Mouse (Mus musculus): Measurements from ENCODE around the gene Prkcg. TPM values are rescaled to one million over a fixed set of nuclear protein-coding genes. Genes with fewer than 3 reads are reported as not detected.
"Not testable (repeated sequence)": the region's sequence is repeated elsewhere in the genome, so short reads cannot be mapped to it uniquely, and the experiment has no call there.

The Prkcg gene
- polyA plus RNA-seq, 1 experiment, result 148 TPM

DNA sequence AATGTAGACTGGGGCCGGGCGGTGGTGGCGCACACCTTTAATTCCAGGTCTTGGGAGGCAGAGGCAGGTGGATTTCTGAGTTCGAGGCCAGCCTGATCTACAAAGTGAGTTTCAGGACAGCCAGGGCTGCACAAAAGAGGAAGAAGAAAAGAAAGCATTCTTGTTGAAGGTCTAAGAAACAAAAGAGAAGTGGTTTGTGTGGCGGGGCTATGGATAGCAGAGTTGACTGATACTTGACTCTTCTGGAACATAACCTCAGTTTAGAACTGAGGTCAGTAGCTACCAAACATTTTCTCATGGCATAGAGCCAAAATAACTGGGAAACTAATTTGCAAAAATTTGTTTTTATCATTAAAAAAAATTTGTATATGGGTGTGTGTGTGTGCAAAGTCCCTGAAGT is 2.9 kb upstream of the Prkcg start:
- no peak overlapping the region for H3K27ac ChIP-seq (ENCODE audit: insufficient read depth, low read length)
- no peak overlapping the region for H3K4me3 ChIP-seq (ENCODE audit: insufficient read depth, low read length)
- peaks cover 6% of the 10 kb centered on the region; the same call in 1 of the 2 replicates for H3K4me1 ChIP-seq (ENCODE audit: control insufficient read depth, insufficient read depth, low read length)
- TF ChIP-seq POLR2A (IDR thresholded peaks at IDR 0.05; ENCODE audit: extremely low read depth, insufficient read depth, low read length) (no peak), CTCF (IDR thresholded peaks at IDR 0.05; ENCODE audit: extremely low read depth, insufficient read depth, low read length) (no peak)

GRCm38 (mm10) chr7:3287186-3287585 is 1.8 kb upstream of the Prkcg start:
- Histone ChIP-seq H3K4me1 (ENCODE audit: control insufficient read depth, insufficient read depth, low read length) (peaks cover 3% of the 10 kb centered on the region; the same call in 1 of the 2 replicates), H3K4me3 (ENCODE audit: insufficient read depth, low read length) (no peak overlapping the region)
- TF ChIP-seq POLR2A (IDR thresholded peaks at IDR 0.05; ENCODE audit: extremely low read depth, insufficient read depth, low read length) (no peak), CTCF (IDR thresholded peaks at IDR 0.05; ENCODE audit: extremely low read depth, insufficient read depth, low read length) (no peak)

GRCm38 (mm10) chr7:3290257-3291033 is 1.5 kb downstream of the Prkcg start:
- peak overlapping the region; percentile 74 for H3K4me3 ChIP-seq (ENCODE audit: insufficient read depth, low read length)

More at GRCm38 (mm10) chr7:3287186-3287585, 1.8 kb upstream of the Prkcg start:
- H3K27ac ChIP-seq (ENCODE audit: insufficient read depth, low read length), result no peak overlapping the region

DNA sequence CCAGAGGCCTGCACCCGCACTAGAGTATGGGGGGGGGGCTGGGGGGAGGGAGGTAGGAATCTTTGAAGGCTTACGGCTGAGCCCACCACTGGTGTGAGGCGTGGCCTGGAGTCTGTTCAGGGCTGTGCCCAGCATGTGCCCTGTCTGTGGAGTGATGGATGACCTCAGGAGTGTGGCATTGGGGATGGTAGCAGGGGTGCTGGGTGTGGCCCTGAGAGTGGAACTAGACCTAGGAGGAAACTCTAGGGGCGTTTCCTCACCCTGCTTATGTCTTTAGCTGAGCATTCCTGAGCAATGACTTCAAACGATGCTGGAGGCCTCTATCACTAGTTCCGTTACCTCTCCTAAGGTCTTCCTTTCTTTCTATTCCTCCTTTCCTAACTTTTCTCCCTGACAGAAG is 2.2 kb downstream of the Prkcg start:
- no peak for TF ChIP-seq CTCF (IDR thresholded peaks at IDR 0.05; ENCODE audit: extremely low read depth, insufficient read depth, low read length)
- no peak for TF ChIP-seq POLR2A (IDR thresholded peaks at IDR 0.05; ENCODE audit: extremely low read depth, insufficient read depth, low read length)
- H3K27ac ChIP-seq (ENCODE audit: insufficient read depth, low read length), result no peak overlapping the region
- peaks cover 3% of the 10 kb centered on the region; the same call in 1 of the 2 replicates for H3K4me1 ChIP-seq (ENCODE audit: control insufficient read depth, insufficient read depth, low read length)

More at GRCm38 (mm10) chr7:3290257-3291033, 1.5 kb downstream of the Prkcg start:
- Histone ChIP-seq H3K4me1 (ENCODE audit: control insufficient read depth, insufficient read depth, low read length) (peaks cover 3% of the 10 kb centered on the region; the same call in 1 of the 2 replicates), H3K27ac (ENCODE audit: insufficient read depth, low read length) (peak overlapping the region; percentile 86)
- TF ChIP-seq POLR2A (IDR thresholded peaks at IDR 0.05; ENCODE audit: extremely low read depth, insufficient read depth, low read length), result peak; percentile 33; the same call in 1 of the 2 replicates
- no peak for TF ChIP-seq CTCF (IDR thresholded peaks at IDR 0.05; ENCODE audit: extremely low read depth, insufficient read depth, low read length)

GRCm38 (mm10) chr7:3291764-3292163 is 2.8 kb downstream of the Prkcg start:
- Histone ChIP-seq H3K27ac (ENCODE audit: insufficient read depth, low read length) (no peak overlapping the region), H3K4me3 (ENCODE audit: insufficient read depth, low read length) (no peak overlapping the region), H3K4me1 (ENCODE audit: control insufficient read depth, insufficient read depth, low read length) (peaks cover 3% of the 10 kb centered on the region; the same call in 1 of the 2 replicates)
- TF ChIP-seq POLR2A (IDR thresholded peaks at IDR 0.05; ENCODE audit: extremely low read depth, insufficient read depth, low read length), result no peak
- no peak for TF ChIP-seq CTCF (IDR thresholded peaks at IDR 0.05; ENCODE audit: extremely low read depth, insufficient read depth, low read length)

More for the DNA sequence above, 2.2 kb downstream of the Prkcg start:
- peak overlapping the region; percentile 5 for H3K4me3 ChIP-seq (ENCODE audit: insufficient read depth, low read length)

DNA sequence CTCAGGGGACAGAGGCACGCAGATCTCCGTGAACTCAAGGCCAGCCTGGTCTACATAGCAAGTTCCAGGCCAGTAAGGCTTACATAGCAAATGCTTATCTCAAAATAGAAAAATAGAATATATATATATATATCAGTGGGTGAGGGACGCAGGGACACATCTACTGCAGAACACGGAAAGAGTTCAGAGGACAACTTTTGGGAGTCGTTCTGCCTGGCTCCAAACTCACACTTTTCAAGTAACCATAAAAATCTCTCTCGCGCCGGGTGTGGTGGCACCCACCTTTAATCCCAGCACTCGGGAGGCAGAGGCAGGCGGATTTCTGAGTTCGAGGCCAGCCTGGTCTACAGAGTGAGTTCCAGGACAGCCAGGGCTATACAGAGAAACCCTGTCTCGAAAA is 3.3 kb downstream of the Prkcg start:
- H3K27ac ChIP-seq (ENCODE audit: insufficient read depth, low read length); H3K4me1 ChIP-seq (ENCODE audit: control insufficient read depth, insufficient read depth, low read length); H3K4me3 ChIP-seq (ENCODE audit: insufficient read depth, low read length): not testable (repeated sequence)

- H3K4me3 ChIP-seq (ENCODE audit: insufficient read depth, low read length), result 0 out of 2 replicates have a peak overlapping the region, but pooled peaks have one; percentile 4
- H3K27ac ChIP-seq (ENCODE audit: insufficient read depth, low read length), result no peak overlapping the region
- TF ChIP-seq CTCF (IDR thresholded peaks at IDR 0.05; ENCODE audit: extremely low read depth, insufficient read depth, low read length), result no peak
- TF ChIP-seq POLR2A (IDR thresholded peaks at IDR 0.05; ENCODE audit: extremely low read depth, insufficient read depth, low read length), result no peak
- H3K4me1 ChIP-seq (ENCODE audit: control insufficient read depth, insufficient read depth, low read length), result peaks cover 5% of the 10 kb centered on the region; the same call in 1 of the 2 replicates
These were observed 3.8 kb downstream of the Prkcg start for GRCm38 (mm10) chr7:3292791-3293190.

DNA sequence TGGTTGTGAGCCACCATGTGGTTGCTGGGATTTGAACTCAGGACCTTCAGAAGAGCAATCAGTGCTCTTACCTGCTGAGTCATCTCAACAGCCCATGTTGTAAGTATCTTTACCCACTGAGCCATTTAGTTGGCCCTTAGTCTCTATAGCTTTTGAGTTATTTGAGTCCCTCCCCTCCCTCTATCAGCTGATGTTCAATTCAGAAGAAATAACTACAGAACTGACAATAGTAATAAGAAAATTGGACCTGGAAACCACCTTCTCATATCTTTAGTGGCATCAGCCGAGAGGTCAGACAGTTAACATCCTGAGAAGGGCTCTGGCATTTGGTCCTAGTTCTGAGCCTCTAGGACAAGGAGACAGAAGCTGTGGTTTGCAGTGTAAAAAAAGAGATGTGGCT is 5.8 kb downstream of the Prkcg start:
- H3K4me3 ChIP-seq (ENCODE audit: insufficient read depth, low read length), result no peak overlapping the region
- peaks cover 5% of the 10 kb centered on the region for H3K4me1 ChIP-seq (ENCODE audit: control insufficient read depth, insufficient read depth, low read length)
- TF ChIP-seq CTCF (IDR thresholded peaks at IDR 0.05; ENCODE audit: extremely low read depth, insufficient read depth, low read length), result no peak
- TF ChIP-seq POLR2A (IDR thresholded peaks at IDR 0.05; ENCODE audit: extremely low read depth, insufficient read depth, low read length), result no peak
- H3K27ac ChIP-seq (ENCODE audit: insufficient read depth, low read length), result no peak overlapping the region

GRCm38 (mm10) chr7:3295321-3296110 is 6.5 kb downstream of the Prkcg start:
- 0 out of 2 replicates have a peak overlapping the region, but pooled peaks have one; percentile 24 for H3K27ac ChIP-seq (ENCODE audit: insufficient read depth, low read length)
- H3K4me3 ChIP-seq (ENCODE audit: insufficient read depth, low read length), result no peak overlapping the region
- TF ChIP-seq POLR2A (IDR thresholded peaks at IDR 0.05; ENCODE audit: extremely low read depth, insufficient read depth, low read length) (no peak), CTCF (IDR thresholded peaks at IDR 0.05; ENCODE audit: extremely low read depth, insufficient read depth, low read length) (no peak)
- H3K4me1 ChIP-seq (ENCODE audit: control insufficient read depth, insufficient read depth, low read length), result peaks cover 3% of the 10 kb centered on the region

Measured in cortical plate, adult 2 months (tissue).